Mouse (Mus musculus) right cerebral cortex, postnatal 10 days (tissue): ENCODE results near the gene Parp8.

Experiments
- DNase-seq, 2 experiments: peaks; one replicate each; pipeline ENCODE4 v3.0.0; 2021; ENCODE audit warnings: low spot score in 2 of 2

The Parp8 gene

GRCm38 (mm10) chr13:116870221-116870620 is 155.1 kb downstream of the Parp8 start:
- DNase-seq: no peak

GRCm38 (mm10) chr13:116843937-116844336 is 181.4 kb downstream of the Parp8 start:
- DNase-seq: no peak

- DNase-seq: no peak
These were observed 194.4 kb downstream of the Parp8 start for GRCm38 (mm10) chr13:116830984-116831383.

DNA sequence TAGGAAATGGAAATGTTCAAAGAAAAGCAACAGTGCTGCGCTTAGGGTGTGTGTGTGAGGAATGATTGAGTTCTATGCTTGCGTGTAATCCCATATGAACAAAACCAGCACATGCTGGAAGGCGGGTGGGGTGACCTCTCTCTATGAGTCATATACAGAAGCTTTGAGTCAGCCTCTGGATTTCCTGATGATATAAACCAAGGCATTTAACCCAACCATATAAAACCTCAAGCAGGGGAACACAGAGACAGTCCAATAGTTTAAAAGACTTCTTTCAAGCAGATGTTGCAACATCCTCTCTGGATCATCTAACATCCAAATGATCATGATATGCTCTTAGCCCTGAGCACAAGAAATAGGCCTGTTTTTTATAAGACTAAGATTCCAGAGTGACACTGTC is 196.3 kb downstream of the Parp8 start:
- DNase-seq: no peak

DNA sequence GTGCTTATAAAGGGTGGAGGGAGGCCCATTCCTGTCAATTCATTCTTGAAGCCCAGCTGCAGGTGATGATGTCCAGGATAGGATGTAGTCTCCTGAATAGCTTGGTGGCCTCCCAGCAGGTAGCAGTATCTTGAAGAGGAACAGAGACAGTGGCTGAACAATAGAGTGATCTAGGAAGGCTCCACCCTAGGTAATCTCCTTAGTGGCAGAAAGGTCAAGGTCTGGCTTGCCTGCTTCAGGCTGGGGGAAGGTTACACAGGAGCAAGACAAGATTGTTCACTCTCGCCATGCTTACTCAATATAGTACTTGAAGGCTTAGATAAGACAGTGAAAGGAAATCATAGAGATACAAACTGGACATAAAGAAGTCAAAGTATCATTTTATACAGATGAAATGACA is 213.9 kb downstream of the Parp8 start:
- no peak for DNase-seq
